Mouse (Mus musculus): Measurements from ENCODE around the gene Esp1. TPM values are rescaled to one million over a fixed set of nuclear protein-coding genes. Genes with fewer than 3 reads are reported as not detected.
"Not testable (repeated sequence)": the region's sequence is repeated elsewhere in the genome, so short reads cannot be mapped to it uniquely, and the experiment has no call there.

Gene Esp1
- polyA plus RNA-seq (2016; fragmentation: Nextera tagmentation; extraction: Ambion mirVana): not detected in 2 replicates

GRCm38 (mm10) chr17:40726820-40727219, at the start of gene Esp1:
Esp1 (plus strand) TSS chr17:40727120.
- no peak for DNase-seq (ENCODE audit: low spot score)
- Histone ChIP-seq H3K4me3 (no peak within 1 kb of the TSS), H3K9me3 (no peaks in the 10 kb centered on the region), H3K36me3 (no peaks in the 10 kb centered on the region), H3K4me1 (no peaks in the 10 kb centered on the region), H3K27me3 (ENCODE audit: insufficient read depth, poor library complexity, severe bottlenecking) (no peaks in the 10 kb centered on the region), H3K27ac (no peak within 1 kb of the TSS)
- WGBS: 73% methylated on average over 2 of the region's 2 CpGs

- H3K27me3 ChIP-seq (ENCODE audit: insufficient read depth, poor library complexity, severe bottlenecking): no peaks in the 10 kb centered on the region
- no peak for DNase-seq (ENCODE audit: low spot score)
- no peak overlapping the region for H3K4me3 ChIP-seq
- no peaks in the 10 kb centered on the region for H3K4me1 ChIP-seq
- no peaks in the 10 kb centered on the region for H3K9me3 ChIP-seq
- H3K27ac ChIP-seq: no peak overlapping the region
- no peaks in the 10 kb centered on the region for H3K36me3 ChIP-seq
These were observed 10.6 kb upstream of the Esp1 start for GRCm38 (mm10) chr17:40716273-40716672.

- not testable (repeated sequence) for H3K27ac ChIP-seq; DNase-seq (ENCODE audit: low spot score); H3K27me3 ChIP-seq (ENCODE audit: insufficient read depth, poor library complexity, severe bottlenecking); H3K9me3 ChIP-seq; H3K36me3 ChIP-seq; H3K4me3 ChIP-seq; H3K4me1 ChIP-seq
These were observed 9.9 kb upstream of the Esp1 start for GRCm38 (mm10) chr17:40717055-40717454.

- Histone ChIP-seq H3K27ac (no peak overlapping the region), H3K36me3 (no peaks in the 10 kb centered on the region), H3K4me1 (no peaks in the 10 kb centered on the region), H3K9me3 (no peaks in the 10 kb centered on the region), H3K4me3 (no peak overlapping the region), H3K27me3 (ENCODE audit: insufficient read depth, poor library complexity, severe bottlenecking) (no peaks in the 10 kb centered on the region)
- 75% methylated on average over 2 of the region's 2 CpGs for WGBS
- no peak for DNase-seq (ENCODE audit: low spot score)
These were observed 4.4 kb downstream of the Esp1 start for GRCm38 (mm10) chr17:40731296-40731695.

GRCm38 (mm10) chr17:40731724-40732123, 4.8 kb downstream of the Esp1 start:
- Histone ChIP-seq H3K36me3 (no peaks in the 10 kb centered on the region), H3K27ac (no peak overlapping the region), H3K4me3 (no peak overlapping the region), H3K9me3 (no peaks in the 10 kb centered on the region), H3K4me1 (no peaks in the 10 kb centered on the region), H3K27me3 (ENCODE audit: insufficient read depth, poor library complexity, severe bottlenecking) (no peaks in the 10 kb centered on the region)
- no peak for DNase-seq (ENCODE audit: low spot score)
- WGBS: 41% methylated on average over 4 of the region's 4 CpGs

GRCm38 (mm10) chr17:40763662-40764061, 36.7 kb downstream of the Esp1 start:
- H3K27ac ChIP-seq: no peak overlapping the region
- H3K4me1 ChIP-seq: no peaks in the 10 kb centered on the region
- H3K27me3 ChIP-seq (ENCODE audit: insufficient read depth, poor library complexity, severe bottlenecking): no peaks in the 10 kb centered on the region
- DNase-seq (ENCODE audit: low spot score): no peak
- H3K4me3 ChIP-seq: no peak overlapping the region
- H3K9me3 ChIP-seq: no peaks in the 10 kb centered on the region
- WGBS: 68% methylated on average over 4 of the region's 4 CpGs
- H3K36me3 ChIP-seq: no peaks in the 10 kb centered on the region

GRCm38 (mm10) chr17:40767120-40767519, 40.2 kb downstream of the Esp1 start:
- no peak for DNase-seq (ENCODE audit: low spot score)
- no peak overlapping the region for H3K27ac ChIP-seq
- H3K4me1 ChIP-seq: no peaks in the 10 kb centered on the region
- H3K36me3 ChIP-seq: no peaks in the 10 kb centered on the region
- no peaks in the 10 kb centered on the region for H3K9me3 ChIP-seq
- no peaks in the 10 kb centered on the region for H3K27me3 ChIP-seq (ENCODE audit: insufficient read depth, poor library complexity, severe bottlenecking)
- H3K4me3 ChIP-seq: no peak overlapping the region
- 59% methylated on average over 1 of the region's 1 CpGs for WGBS

Other genes with a start within 250 kb of the Esp1 start
- gene Esp8, start 207.1 kb upstream of the Esp1 start, polyA plus RNA-seq (2016; fragmentation: Nextera tagmentation; extraction: Ambion mirVana): not detected in 2 replicates
- not detected in 2 replicates for gene Esp6, start 165.6 kb upstream of the Esp1 start, polyA plus RNA-seq (2016; fragmentation: Nextera tagmentation; extraction: Ambion mirVana)
- not detected in 2 replicates for gene Esp4, start 128.5 kb upstream of the Esp1 start, polyA plus RNA-seq (2016; fragmentation: Nextera tagmentation; extraction: Ambion mirVana)
- not detected in 2 replicates for gene Esp3, start 95.0 kb upstream of the Esp1 start, polyA plus RNA-seq (2016; fragmentation: Nextera tagmentation; extraction: Ambion mirVana)
- gene Crisp2, start 79.9 kb downstream of the Esp1 start, polyA plus RNA-seq (2016; fragmentation: Nextera tagmentation; extraction: Ambion mirVana): not detected in 2 replicates
- 17.4 and 19.3 TPM in 2 replicates for gene Rhag, start 84.0 kb downstream of the Esp1 start, polyA plus RNA-seq (2016; fragmentation: Nextera tagmentation; extraction: Ambion mirVana)
- gene 9130008F23Rik, start 153.4 kb downstream of the Esp1 start, polyA plus RNA-seq (2016; fragmentation: Nextera tagmentation; extraction: Ambion mirVana): 3.3 and 3.4 TPM in 2 replicates
- not detected in 2 replicates for gene Glyatl3, start 187.2 kb downstream of the Esp1 start, polyA plus RNA-seq (2016; fragmentation: Nextera tagmentation; extraction: Ambion mirVana)
- 34.2 and 40.0 TPM in 2 replicates for gene Mut, start 207.6 kb downstream of the Esp1 start, polyA plus RNA-seq (2016; fragmentation: Nextera tagmentation; extraction: Ambion mirVana)
- 20.6 and 27.0 TPM in 2 replicates for gene Cenpq, start 207.9 kb downstream of the Esp1 start, polyA plus RNA-seq (2016; fragmentation: Nextera tagmentation; extraction: Ambion mirVana)